Mouse (Mus musculus): ENCODE data around the gene Nudt16l1. TPM values are rescaled to one million over a fixed set of nuclear protein-coding genes. Genes with fewer than 3 reads are reported as not detected.

Gene Nudt16l1
- polyA plus RNA-seq, 1 experiment, result 102 TPM

DNA sequence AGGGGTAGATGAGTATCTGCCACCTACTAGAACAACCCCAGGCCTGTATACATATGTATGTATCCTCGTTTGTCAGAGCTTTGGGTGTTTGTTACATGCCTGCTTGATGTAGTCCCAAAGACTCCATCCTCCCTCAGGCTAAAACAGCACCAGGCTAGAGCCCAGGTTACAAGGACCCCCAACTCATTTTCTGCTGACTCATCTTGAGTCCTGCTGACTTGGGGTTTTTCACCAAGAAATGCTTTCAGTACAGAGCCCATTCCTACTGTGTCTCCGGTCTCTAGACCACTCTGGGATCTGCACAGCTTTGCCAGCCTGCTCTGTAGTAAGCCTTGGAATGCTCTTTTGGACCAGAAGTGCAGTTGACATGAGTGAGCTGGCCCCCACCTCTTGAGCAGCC is 22.0 kb upstream of the Nudt16l1 start:
- TF ChIP-seq CTCF (IDR thresholded peaks at IDR 0.05; ENCODE audit: borderline replicate concordance, extremely low read depth, insufficient read depth, insufficient read length), result no peak
- no peak for DNase-seq (ENCODE audit: low read depth)

DNA sequence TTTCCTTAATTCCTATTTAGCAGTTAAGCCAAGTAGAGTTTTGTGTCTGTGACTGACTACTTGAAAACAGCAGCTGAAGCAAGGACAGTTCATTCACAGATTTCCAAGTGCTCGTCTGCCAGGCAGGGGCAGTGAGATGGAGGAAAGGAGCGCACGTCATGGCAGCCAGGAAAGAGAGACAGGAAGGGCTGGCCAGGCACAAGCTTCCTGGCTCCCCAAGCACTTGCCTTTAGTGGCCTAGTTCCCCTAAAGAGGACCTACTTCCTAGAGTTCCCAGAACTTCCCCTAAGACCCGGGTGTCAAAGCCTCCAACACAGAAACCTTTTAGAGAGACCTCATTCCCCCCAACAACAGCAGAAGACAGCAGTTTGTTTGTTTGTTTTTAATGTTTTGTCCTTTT is 18.0 kb upstream of the Nudt16l1 start:
- DNase-seq (ENCODE audit: low read depth), result no peak
- TF ChIP-seq CTCF (IDR thresholded peaks at IDR 0.05; ENCODE audit: borderline replicate concordance, extremely low read depth, insufficient read depth, insufficient read length) (no peak), POLR2A (IDR thresholded peaks at IDR 0.05; ENCODE audit: borderline replicate concordance, extremely low read depth, insufficient read depth, insufficient read length, poor library complexity, severe bottlenecking) (no peak)

DNA sequence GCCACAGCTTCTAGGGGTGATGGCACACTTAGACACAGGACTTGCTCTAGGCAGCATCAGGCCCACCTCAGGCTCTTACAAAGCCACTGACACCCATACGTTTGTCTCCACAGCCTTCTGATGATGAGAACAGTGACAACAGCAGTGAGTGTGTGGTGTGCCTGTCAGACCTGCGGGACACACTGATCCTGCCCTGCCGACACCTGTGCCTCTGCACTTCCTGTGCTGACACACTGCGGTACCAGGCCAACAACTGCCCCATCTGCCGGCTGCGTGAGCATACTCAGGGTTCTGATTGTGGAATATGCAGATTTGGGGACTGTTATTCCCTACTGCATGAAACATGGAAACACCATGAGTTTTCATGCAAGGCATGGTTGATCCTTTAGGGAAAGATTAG is 16.1 kb upstream of the Nudt16l1 start:
- no peak for DNase-seq (ENCODE audit: low read depth)
- TF ChIP-seq CTCF (IDR thresholded peaks at IDR 0.05; ENCODE audit: borderline replicate concordance, extremely low read depth, insufficient read depth, insufficient read length) (no peak), POLR2A (IDR thresholded peaks at IDR 0.05; ENCODE audit: borderline replicate concordance, extremely low read depth, insufficient read depth, insufficient read length, poor library complexity, severe bottlenecking) (no peak)

DNA sequence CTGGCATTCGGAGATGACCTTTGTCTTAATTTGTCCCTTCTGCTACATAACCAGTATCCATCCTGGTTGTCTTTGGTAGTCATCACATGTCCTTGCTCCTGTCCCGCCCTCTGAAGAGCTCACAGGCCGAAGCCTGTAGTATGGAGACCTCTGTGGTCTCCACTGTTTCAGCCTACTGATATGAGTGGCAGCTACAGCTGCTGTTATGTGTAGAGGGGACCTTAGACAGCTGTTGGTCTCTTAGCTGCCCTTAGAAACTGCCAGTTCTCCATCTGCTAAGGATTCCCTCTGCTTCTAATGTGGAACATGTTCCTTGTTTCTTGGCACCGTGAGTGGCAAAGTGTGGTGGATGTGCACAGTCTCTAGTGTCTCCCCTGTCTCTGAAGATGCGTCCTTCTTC is 14.6 kb upstream of the Nudt16l1 start:
- TF ChIP-seq POLR2A (IDR thresholded peaks at IDR 0.05; ENCODE audit: borderline replicate concordance, extremely low read depth, insufficient read depth, insufficient read length, poor library complexity, severe bottlenecking) (no peak), CTCF (IDR thresholded peaks at IDR 0.05; ENCODE audit: borderline replicate concordance, extremely low read depth, insufficient read depth, insufficient read length) (no peak)

DNA sequence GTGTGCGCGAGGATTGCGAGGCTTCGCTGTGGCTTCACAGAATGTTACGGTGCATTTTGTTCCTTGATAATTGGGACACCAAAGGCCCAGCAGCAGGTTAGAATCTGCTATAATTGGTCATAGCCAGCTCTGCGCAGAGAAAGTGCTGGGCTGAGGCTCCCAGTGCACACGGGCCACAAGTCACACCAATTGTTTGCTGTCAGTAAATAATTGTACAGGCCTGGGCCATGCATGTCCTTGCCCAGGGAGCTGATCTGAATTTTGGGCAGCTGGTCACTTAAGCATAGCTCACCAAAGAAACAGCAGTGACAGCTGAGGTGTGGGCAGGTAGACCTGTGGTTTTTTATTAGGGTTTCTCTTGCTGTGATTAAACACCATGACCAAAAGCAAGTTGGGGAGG is 10.6 kb upstream of the Nudt16l1 start:
- TF ChIP-seq POLR2A (IDR thresholded peaks at IDR 0.05; ENCODE audit: borderline replicate concordance, extremely low read depth, insufficient read depth, insufficient read length, poor library complexity, severe bottlenecking) (no peak), CTCF (IDR thresholded peaks at IDR 0.05; ENCODE audit: borderline replicate concordance, extremely low read depth, insufficient read depth, insufficient read length) (no peak)

More for the DNA sequence above, 14.6 kb upstream of the Nudt16l1 start:
- no peak for DNase-seq (ENCODE audit: low read depth)

DNA sequence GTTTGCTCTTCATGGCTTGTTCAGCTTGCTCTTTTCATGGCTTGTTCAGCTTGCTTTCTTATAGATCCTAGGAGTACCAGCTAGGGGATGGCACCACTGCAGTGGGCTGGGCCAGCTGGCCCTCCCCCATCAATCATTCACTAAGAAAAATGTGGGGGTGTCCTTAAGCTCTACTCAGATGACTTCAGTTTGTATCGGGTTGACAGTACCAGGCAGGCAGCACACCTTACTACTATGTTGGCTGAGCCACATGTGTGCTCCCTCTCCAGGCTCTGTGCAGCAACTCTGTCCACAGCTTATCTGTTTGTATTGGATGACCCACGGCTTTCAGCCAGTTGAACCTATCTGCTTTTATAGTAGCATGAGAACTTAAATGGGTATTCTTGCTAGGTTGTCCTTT is 10.1 kb upstream of the Nudt16l1 start:
- no peak for TF ChIP-seq CTCF (IDR thresholded peaks at IDR 0.05; ENCODE audit: borderline replicate concordance, extremely low read depth, insufficient read depth, insufficient read length)
- no peak for DNase-seq (ENCODE audit: low read depth)

More for the DNA sequence above, 10.6 kb upstream of the Nudt16l1 start:
- no peak for DNase-seq (ENCODE audit: low read depth)

DNA sequence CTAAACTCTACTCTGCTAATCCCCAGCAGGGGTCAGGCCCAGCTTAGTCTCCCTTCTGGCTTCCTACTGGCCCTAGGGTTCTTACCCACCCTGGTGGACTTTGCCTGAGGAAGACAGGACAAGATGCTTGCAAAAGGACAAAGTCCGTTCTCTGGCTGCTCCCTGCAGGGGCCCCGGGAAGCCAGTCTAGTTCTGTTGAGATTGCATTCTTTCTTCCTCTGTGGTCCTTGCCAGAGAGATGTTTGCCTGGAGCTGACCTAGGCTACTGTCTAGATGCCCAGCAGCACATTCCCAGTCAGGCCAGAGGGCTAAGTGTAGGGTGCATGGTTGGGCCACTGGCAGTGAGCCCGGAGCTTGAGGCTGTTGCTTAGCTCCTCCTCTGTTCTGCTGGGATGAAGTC is 6.1 kb upstream of the Nudt16l1 start:
- no peak for DNase-seq (ENCODE audit: low read depth)
- no peak for TF ChIP-seq CTCF (IDR thresholded peaks at IDR 0.05; ENCODE audit: borderline replicate concordance, extremely low read depth, insufficient read depth, insufficient read length)
- TF ChIP-seq POLR2A (IDR thresholded peaks at IDR 0.05; ENCODE audit: borderline replicate concordance, extremely low read depth, insufficient read depth, insufficient read length, poor library complexity, severe bottlenecking), result no peak

DNA sequence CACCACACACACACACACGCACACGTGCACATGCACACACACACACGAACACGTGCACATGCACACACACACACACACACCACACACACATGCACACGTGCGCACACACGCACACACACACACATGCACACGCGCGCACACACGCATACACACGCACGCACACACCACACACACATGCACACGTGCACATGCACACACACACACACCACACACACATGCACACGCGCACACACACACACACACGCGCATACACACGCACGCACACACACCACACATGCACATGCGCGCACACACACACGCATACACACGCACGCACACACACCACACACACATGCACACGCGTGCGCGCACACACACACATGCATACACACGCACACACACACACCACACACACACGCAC is 3.1 kb upstream of the Nudt16l1 start:
- TF ChIP-seq POLR2A (IDR thresholded peaks at IDR 0.05; ENCODE audit: borderline replicate concordance, extremely low read depth, insufficient read depth, insufficient read length, poor library complexity, severe bottlenecking) (no peak), CTCF (IDR thresholded peaks at IDR 0.05; ENCODE audit: borderline replicate concordance, extremely low read depth, insufficient read depth, insufficient read length) (no peak)
- no peak for DNase-seq (ENCODE audit: low read depth)

DNA sequence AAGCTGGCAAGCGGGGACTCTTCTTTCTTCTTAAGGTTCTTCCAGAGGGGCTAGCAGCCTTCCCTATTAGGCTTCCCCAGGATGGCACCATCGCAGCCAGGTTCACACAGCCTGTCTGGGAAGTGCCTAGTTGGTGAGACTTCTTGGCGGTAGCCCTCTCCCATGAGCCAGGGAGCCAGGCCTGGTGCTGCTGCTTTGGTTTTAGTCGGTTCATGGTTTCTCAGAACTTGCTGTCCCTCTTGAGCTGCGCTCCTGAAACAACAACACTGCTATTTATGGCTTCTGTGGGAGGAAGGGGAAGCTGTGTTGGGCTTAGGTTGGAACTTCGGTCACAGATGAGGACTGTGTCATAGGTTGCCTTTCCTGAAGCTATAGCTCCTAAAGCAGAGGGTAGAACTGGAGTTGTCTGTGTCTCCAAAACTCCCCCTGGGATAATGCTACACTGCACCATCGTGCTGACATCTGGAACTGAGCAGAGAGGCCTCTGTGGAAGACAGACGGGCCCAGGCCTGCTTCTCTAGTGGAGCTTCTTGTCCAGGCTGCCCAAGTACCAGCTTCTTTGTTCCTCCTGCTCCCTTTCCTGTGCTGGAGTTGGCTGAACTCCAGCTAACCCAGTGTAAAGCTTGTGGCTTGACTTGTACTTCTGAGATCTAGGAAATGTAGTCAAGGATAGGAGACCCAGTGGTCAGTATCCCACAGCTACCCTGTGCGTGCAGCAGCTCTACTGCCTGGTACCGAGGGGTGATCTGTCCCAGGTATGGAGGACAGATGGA is 2.4 kb upstream of the Nudt16l1 start:
- TF ChIP-seq POLR2A (IDR thresholded peaks at IDR 0.05; ENCODE audit: borderline replicate concordance, extremely low read depth, insufficient read depth, insufficient read length, poor library complexity, severe bottlenecking), result no peak
- no peak for TF ChIP-seq CTCF (IDR thresholded peaks at IDR 0.05; ENCODE audit: borderline replicate concordance, extremely low read depth, insufficient read depth, insufficient read length)

DNA sequence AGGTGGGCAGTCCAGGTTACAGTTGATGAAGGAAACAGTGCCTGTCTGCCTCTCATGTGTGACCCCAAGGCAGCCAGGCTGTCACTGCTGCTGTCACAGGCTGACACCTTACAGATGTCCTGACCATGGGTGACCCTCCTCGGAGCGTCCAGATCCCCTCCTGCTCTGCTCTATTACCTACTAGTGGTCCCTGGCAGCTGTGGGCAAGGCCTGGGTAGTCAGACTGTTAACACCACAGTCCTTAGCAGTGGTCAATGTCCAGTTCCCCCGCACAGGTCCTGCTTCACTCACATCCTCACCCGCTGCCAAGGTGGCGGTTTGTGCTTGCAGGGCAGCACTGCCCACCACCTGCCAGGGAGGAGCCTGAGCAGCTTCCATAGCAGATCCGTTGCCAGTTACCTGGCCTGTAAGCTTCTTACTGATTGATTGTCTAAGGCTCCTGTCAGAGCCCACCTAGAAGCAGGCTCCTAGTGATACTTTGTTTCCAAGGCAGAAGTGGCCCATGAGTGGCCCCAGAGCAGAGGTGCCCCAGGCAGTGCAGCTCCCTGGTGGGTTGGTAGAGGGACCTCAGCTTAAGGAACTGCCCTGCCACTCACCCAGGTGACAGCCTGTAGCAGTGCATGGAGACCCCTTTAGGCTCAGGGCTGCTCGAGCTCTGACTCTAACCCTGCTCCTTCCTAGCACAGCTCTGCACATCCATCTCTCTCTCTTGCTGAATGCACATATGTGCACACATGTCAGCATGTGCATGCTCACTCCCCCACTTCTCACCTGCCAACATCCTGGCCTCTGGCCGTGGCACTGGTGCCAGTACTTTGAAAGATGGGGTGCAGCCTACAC is 990 bp upstream of the Nudt16l1 start:
- TF ChIP-seq CTCF (IDR thresholded peaks at IDR 0.05; ENCODE audit: borderline replicate concordance, extremely low read depth, insufficient read depth, insufficient read length), result no peak
- TF ChIP-seq POLR2A (IDR thresholded peaks at IDR 0.05; ENCODE audit: borderline replicate concordance, extremely low read depth, insufficient read depth, insufficient read length, poor library complexity, severe bottlenecking), result no peak
- DNase-seq (ENCODE audit: low read depth), result no peak

More for the DNA sequence above, 2.4 kb upstream of the Nudt16l1 start:
- peak; percentile 13 for DNase-seq (ENCODE audit: low read depth)

DNA sequence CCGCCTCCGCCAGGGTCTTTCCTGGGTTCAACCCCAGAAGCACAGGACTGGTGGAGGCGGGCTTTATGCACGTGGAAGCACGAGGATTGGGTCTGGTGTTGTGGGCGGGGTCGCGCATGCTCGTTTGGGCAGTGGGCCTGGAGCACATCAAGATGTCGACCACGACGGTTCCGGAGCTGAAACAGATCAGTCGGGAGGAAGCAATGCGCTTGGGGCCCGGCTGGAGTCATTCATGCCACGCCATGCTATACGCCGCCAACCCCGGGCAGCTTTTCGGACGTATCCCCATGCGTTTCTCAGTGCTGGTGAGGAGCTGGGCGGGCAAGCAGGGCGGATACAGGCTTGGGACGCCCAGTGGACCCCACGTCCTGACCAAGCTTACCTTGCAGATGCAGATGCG is 428 bp downstream of the Nudt16l1 start:
- TF ChIP-seq POLR2A (IDR thresholded peaks at IDR 0.05; ENCODE audit: borderline replicate concordance, extremely low read depth, insufficient read depth, insufficient read length, poor library complexity, severe bottlenecking), result peak; percentile 71; the same call in 1 of the 2 replicates
- TF ChIP-seq CTCF (IDR thresholded peaks at IDR 0.05; ENCODE audit: borderline replicate concordance, extremely low read depth, insufficient read depth, insufficient read length), result no peak
- peak; percentile 98 for DNase-seq (ENCODE audit: low read depth)

DNA sequence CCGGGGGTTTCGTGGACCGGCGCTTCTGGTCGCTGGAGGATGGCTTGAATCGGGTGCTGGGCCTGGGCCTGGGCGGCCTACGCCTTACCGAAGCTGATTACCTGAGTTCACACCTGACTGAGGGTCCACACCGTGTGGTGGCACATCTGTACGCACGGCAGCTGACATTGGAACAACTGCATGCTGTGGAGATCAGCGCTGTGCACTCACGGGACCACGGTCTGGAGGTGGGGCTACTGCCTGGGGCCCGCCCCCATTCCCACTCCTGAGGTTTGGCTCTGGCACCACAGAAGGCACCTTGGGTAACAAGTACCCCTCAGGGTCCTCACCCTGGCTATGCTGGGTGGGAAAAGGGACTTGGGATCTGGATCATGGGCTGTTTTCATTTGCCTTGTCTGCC is 851 bp downstream of the Nudt16l1 start:
- DNase-seq (ENCODE audit: low read depth), result no peak
- TF ChIP-seq POLR2A (IDR thresholded peaks at IDR 0.05; ENCODE audit: borderline replicate concordance, extremely low read depth, insufficient read depth, insufficient read length, poor library complexity, severe bottlenecking) (no peak), CTCF (IDR thresholded peaks at IDR 0.05; ENCODE audit: borderline replicate concordance, extremely low read depth, insufficient read depth, insufficient read length) (no peak)

Measured in brain, embryonic 14.5 days (tissue).